Mouse (Mus musculus) thymus, adult 2 months (tissue): ENCODE measurements around the gene Ube3b.

Experiments used
- CTCF ChIP-seq: fragments of 200-500 bp; IDR thresholded peaks from 2 replicates; pipeline ENCODE4 v1.5.1; 2012; ENCODE audit warnings: mild to moderate bottlenecking, control low read depth, low read length, moderate library complexity, borderline replicate concordance; ENCODE audit not compliant: control insufficient read depth, poor library complexity, insufficient read depth; ENCODE audit errors: extremely low read depth
- POLR2A ChIP-seq: fragments of 200-500 bp; IDR thresholded peaks from 2 replicates; pipeline ENCODE4 v1.6.1; 2012; ENCODE audit warnings: mild to moderate bottlenecking, low read length, control low read depth, moderate library complexity; ENCODE audit not compliant: control insufficient read depth, poor library complexity, insufficient read depth; ENCODE audit errors: extremely low read depth

GRCm38 (mm10) chr5:114456995-114457605 is 76.7 kb downstream of the Ube3b start:
- TF ChIP-seq CTCF (no peak), POLR2A (no peak)
